Mouse (Mus musculus) stomach, postnatal 0 days (tissue): ENCODE data around the gene Ap2a1. TPM values are rescaled to one million over a fixed set of nuclear protein-coding genes. Genes with fewer than 3 reads are reported as not detected.

Source experiments
- ATAC-seq: fragments of 200-750 bp; cut with Nextera tagmentation; 2 replicates; pipeline ENCODE4 v1.8.0; 2017; ENCODE audit not compliant: low FRiP score, low TSS enrichment
- DNase-seq: peaks from one replicate; pipeline ENCODE4 v3.0.0-alpha.2; 2016; ENCODE audit warnings: low spot score
- H3K27ac ChIP-seq: fragments of 300-500 bp; sonication (generic); replicated peaks from 2 replicates; pipeline ENCODE4 v1.5.1; 2014; ENCODE audit warnings: mild to moderate bottlenecking, control low read depth
- H3K27me3 ChIP-seq: fragments of 300-500 bp; sonication (generic); 2 replicates; pipeline ENCODE4 v1.6.1; 2014; ENCODE audit warnings: low read length; ENCODE audit not compliant: control insufficient read depth, insufficient read depth
- H3K36me3 ChIP-seq: fragments of 300-500 bp; sonication (generic); 2 replicates; pipeline ENCODE4 v1.6.1; 2014; ENCODE audit warnings: low read length, mixed read lengths; ENCODE audit not compliant: control insufficient read depth, insufficient read depth
- H3K4me1 ChIP-seq: fragments of 300-500 bp; sonication (generic); replicated peaks from 2 replicates; pipeline ENCODE4 v1.6.1; 2014; ENCODE audit warnings: antibody characterized with exemption; ENCODE audit not compliant: control insufficient read depth, insufficient read depth
- H3K4me2 ChIP-seq: fragments of 300-500 bp; sonication (generic); replicated peaks from 2 replicates; pipeline ENCODE4 v1.6.1; 2014; ENCODE audit warnings: low read depth, mild to moderate bottlenecking, control low read depth, moderate library complexity
- H3K4me3 ChIP-seq: fragments of 300-500 bp; sonication (generic); 2 replicates; pipeline ENCODE4 v1.5.1; 2014; ENCODE audit warnings: low read depth, low read length, control low read depth
- H3K9ac ChIP-seq: fragments of 300-500 bp; sonication (generic); 2 replicates; pipeline ENCODE4 v1.6.1; 2014; ENCODE audit warnings: mild to moderate bottlenecking, low read length, control low read depth, mixed read lengths
- H3K9me3 ChIP-seq: fragments of 300-500 bp; sonication (generic); 2 replicates; pipeline ENCODE4 v1.6.1; 2016; ENCODE audit warnings: low read length; ENCODE audit not compliant: control insufficient read depth
- CTCF ChIP-seq: IDR thresholded peaks from 2 replicates; pipeline ENCODE4 v1.5.1; 2016; ENCODE audit warnings: antibody characterized with exemption, low read depth, mild to moderate bottlenecking, moderate library complexity
- EP300 ChIP-seq: optimal IDR thresholded peaks from 2 replicates; pipeline ENCODE3; 2016; ENCODE audit warnings: antibody characterized with exemption
- WGBS: fragments of 180-500 bp; shearing (Covaris S2); extraction: QIAGEN DNeasy Blood & Tissue Kit; methylation state at CpG from one replicate; pipeline ENCODE4 v1.1.7; 2014; 5-methylcytosine and 5-hydroxymethylcytosine counted together
- polyA plus RNA-seq: library from polyadenylated mRNA; unstranded; fragments of >200 nt; fragmentation: Nextera tagmentation; extraction: Ambion mirVana; gene quantifications from 2 replicates; pipeline ENCODE4 v1.2.1, GENCODE M21; 2015

Gene Ap2a1
- polyA plus RNA-seq, 1 experiment from 2014 or later, result 29.3 TPM

DNA sequence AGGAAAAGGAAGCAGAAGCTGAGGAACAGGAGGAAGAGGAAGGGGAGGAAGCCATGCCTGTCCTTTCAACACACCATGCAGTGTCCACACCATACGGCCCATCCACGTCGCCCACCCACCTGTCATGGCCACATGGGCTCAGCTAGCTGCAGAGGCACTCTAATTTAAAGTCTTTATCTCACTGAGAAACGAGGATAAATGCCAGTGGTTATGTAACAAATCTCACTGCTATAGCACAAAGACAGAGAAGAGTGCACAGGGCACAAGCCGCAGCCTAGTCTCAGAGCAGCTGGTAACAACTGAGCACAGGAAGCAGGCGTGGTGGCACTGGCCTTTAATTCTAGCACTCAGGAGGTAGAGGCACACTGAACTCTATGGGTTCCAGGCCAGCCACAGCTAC lies 20.6 kb upstream of the Ap2a1 start:
- Histone ChIP-seq H3K4me3 (no peak overlapping the region), H3K4me1 (no peaks in the 10 kb centered on the region), H3K27me3 (no peaks in the 10 kb centered on the region), H3K4me2 (no peak overlapping the region), H3K27ac (no peak overlapping the region), H3K9me3 (no peaks in the 10 kb centered on the region), H3K9ac (no peak overlapping the region), H3K36me3 (no peaks in the 10 kb centered on the region)
- no peak for DNase-seq
- 68% methylated on average over 6 of the region's 6 CpGs for WGBS
- no peak for ATAC-seq
- TF ChIP-seq EP300 (no peak), CTCF (no peak)

DNA sequence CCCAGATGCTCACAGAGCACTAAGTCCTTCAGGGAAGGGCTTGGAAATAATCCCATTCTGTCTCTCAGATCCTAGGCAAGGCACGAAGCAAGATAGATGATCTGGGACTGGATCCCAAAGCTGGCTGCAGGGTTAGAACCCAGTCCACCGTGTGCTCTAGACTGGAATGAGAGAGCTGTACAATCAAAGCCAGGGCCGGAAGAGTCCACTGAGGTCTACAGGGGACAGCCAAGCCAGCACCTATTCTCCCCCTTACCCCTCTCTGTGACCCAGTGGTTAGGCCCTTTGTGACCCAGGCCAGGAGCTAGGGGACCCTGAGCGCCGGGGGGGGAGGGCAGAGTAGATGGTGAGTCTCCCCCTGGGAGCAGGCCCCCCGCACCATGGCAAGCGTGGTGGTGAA lies 13.6 kb upstream of the Ap2a1 start, which contains the start of gene Tsks:
Gene Tsks, plus strand, starts transcription at position 301 of the 400 bp plus-strand sequence.
- Histone ChIP-seq H3K4me2 (no peak within 1 kb of the TSS), H3K36me3 (no peaks in the 10 kb centered on the region), H3K4me1 (no peaks in the 10 kb centered on the region), H3K9ac (no peak within 1 kb of the TSS), H3K27me3 (no peaks in the 10 kb centered on the region), H3K27ac (no peak within 1 kb of the TSS), H3K9me3 (no peaks in the 10 kb centered on the region), H3K4me3 (no peak within 1 kb of the TSS)
- TF ChIP-seq CTCF (no peak), EP300 (no peak)
- ATAC-seq (no peak), DNase-seq (no peak)
- 71% methylated on average over 7 of the region's 7 CpGs for WGBS

DNA sequence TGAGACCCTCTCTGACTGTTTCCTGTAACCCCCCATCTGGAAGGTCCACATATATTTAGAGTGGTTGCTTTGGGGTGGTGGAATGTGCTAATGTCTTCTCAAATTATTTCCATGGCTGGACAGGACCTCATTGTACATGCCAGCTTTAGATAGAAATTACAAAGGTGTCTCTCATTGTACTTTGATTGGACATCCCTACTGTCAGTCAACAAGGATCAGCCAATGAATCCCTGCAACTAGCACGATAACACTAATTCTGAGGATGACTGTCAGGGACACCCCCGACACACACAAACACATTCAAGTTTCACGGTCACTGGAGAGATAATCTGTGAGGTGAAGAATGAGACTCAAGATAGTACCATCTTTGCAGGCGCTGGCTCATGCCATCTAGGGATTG lies 9.4 kb upstream of the Ap2a1 start:
- ATAC-seq (no peak), DNase-seq (no peak)
- Histone ChIP-seq H3K9me3 (no peaks in the 10 kb centered on the region), H3K4me2 (no peak overlapping the region), H3K9ac (no peak overlapping the region), H3K36me3 (no peaks in the 10 kb centered on the region), H3K27me3 (no peaks in the 10 kb centered on the region), H3K4me3 (no peak overlapping the region), H3K27ac (no peak overlapping the region), H3K4me1 (no peaks in the 10 kb centered on the region)
- TF ChIP-seq CTCF (no peak), EP300 (no peak)
- WGBS, result 90% methylated on average over 4 of the region's 4 CpGs

DNA sequence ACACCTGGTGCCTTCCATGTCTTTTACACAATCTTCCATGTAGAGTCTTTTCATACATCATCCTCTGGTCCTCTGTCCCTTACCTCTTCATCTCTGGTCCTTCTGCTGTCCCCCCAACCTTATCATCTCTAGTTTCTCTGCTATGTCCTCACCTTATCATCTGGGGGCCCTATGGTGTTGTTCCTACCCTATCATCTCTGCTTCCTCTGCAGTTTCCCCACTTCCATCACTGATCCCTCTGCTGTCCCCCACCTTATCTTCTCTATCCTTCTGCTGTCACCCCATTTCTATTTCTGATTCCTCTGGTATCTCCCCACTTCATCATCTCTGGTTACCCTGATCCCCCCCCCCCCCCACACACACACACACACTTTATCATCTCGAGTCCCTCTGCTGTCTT lies 726 bp downstream of the Ap2a1 start:
- peaks cover 9% of the 10 kb centered on the region for H3K4me1 ChIP-seq
- H3K9me3 ChIP-seq, result no peaks in the 10 kb centered on the region
- H3K27ac ChIP-seq, result peak overlapping the region; percentile 81; the same call in 1 of the 2 replicates
- no peaks in the 10 kb centered on the region for H3K27me3 ChIP-seq
- no peak for DNase-seq
- no peaks in the 10 kb centered on the region for H3K36me3 ChIP-seq
- H3K4me2 ChIP-seq, result peak overlapping the region; percentile 63
- peak overlapping the region; percentile 86 for H3K9ac ChIP-seq
- ATAC-seq, result no peak
- TF ChIP-seq EP300, result no peak
- 0% methylated on average over 1 of the region's 1 CpGs for WGBS
- H3K4me3 ChIP-seq, result peak overlapping the region; percentile 88

DNA sequence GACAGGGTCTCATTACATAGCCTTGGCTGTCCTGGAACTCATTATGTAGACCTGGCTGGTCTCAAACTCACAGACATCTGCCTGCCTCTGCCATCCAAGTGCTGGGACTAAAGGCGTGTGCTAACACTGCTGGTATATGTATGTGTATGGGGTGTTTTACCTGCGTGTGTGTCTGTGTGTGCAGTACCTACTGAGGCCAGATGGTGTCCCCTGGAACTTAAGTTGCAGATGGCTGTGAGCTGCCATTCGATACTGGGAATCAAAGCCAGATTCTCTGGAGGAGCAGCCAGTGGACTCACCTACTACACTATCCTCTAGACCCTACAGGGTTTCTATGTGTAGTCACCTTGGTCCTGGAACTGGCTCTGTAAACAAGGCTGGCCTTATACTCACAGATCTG lies 3.8 kb downstream of the Ap2a1 start:
- no peaks in the 10 kb centered on the region for H3K9me3 ChIP-seq
- H3K4me2 ChIP-seq, result no peak overlapping the region
- no peak overlapping the region for H3K9ac ChIP-seq
- no peak overlapping the region for H3K27ac ChIP-seq
- peak; percentile 55 for DNase-seq
- peaks cover 9% of the 10 kb centered on the region for H3K4me1 ChIP-seq
- H3K4me3 ChIP-seq, result no peak overlapping the region
- H3K36me3 ChIP-seq, result 0 out of 2 replicates have a peak, but pooled peaks cover 8% of the 10 kb centered on the region
- 73% methylated on average over 3 of the region's 3 CpGs for WGBS
- TF ChIP-seq EP300 (no peak), CTCF (peak; percentile 77)
- no peak for ATAC-seq
- no peaks in the 10 kb centered on the region for H3K27me3 ChIP-seq

DNA sequence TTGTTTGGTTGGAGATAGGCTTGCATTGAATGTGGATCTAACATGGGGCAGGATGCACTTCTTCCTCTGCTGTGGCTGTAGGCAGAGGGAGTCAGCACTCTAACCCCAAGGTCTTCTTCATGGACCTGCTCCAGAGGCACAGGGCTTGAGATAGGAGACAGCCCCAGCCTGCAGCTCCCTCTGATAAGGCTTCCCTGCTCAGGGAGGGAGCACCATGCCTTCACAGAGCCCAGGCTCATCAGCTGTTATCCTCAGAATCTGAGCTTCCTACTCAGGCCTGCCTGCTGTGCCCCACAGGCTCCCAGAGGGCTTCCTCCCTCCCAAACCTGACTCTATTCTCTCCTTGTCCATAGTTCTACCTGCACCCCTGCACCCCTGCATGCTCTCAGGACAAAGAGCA lies 6.8 kb downstream of the Ap2a1 start:
- DNase-seq (no peak), ATAC-seq (no peak)
- no peak overlapping the region for H3K4me3 ChIP-seq
- no peaks in the 10 kb centered on the region for H3K9me3 ChIP-seq
- no peaks in the 10 kb centered on the region for H3K27me3 ChIP-seq
- no peaks in the 10 kb centered on the region; the same call in 1 of the 2 replicates for H3K4me1 ChIP-seq
- H3K36me3 ChIP-seq, result 0 out of 2 replicates have a peak, but pooled peaks cover 8% of the 10 kb centered on the region
- H3K4me2 ChIP-seq, result no peak overlapping the region
- no peak overlapping the region for H3K27ac ChIP-seq
- TF ChIP-seq EP300 (no peak), CTCF (no peak)
- H3K9ac ChIP-seq, result no peak overlapping the region
